Mouse (Mus musculus) mature B cell (primary cell): ENCODE results near the gene Phf24.

Experiments used
- in situ Hi-C: fragments of 300-500 bp; cut with MboI; formaldehyde crosslinking; loops from 2 replicates; pipeline ENCODE4 v1.14.3; 2019

The Phf24 gene

DNA sequence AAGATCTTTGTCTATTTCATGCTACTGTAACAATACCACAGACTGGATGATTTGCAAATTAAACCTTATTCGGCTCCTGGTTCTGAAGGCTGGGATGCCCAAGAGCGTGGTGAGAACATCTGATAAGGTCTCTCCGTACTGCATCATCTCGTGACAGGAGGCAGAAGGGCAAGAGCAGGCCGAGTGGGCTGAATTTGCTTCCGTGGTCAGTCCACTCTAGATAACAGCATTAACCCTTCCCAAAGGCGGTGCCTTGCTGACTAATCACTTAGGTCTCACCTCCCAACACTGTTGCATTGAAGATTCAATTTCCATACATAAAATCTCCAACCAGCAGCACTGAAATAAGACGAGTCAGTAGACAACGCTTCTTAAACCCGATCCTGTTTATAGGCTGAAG lies 3.1 kb upstream of the Phf24 start:
- in situ Hi-C loops: no loop called here

GRCm38 (mm10) chr4:42915311-42915710 lies 1.1 kb upstream of the Phf24 start:
- in situ Hi-C loops: no loop called here

GRCm38 (mm10) chr4:42915966-42916365 lies 494 bp upstream of the Phf24 start:
- in situ Hi-C loops: no loop called here

- in situ Hi-C loops: no loop called here
These were observed 928 bp downstream of the Phf24 start for GRCm38 (mm10) chr4:42917402-42917774.

GRCm38 (mm10) chr4:42920726-42921125 lies 4.3 kb downstream of the Phf24 start:
- in situ Hi-C loops: no loop called here

DNA sequence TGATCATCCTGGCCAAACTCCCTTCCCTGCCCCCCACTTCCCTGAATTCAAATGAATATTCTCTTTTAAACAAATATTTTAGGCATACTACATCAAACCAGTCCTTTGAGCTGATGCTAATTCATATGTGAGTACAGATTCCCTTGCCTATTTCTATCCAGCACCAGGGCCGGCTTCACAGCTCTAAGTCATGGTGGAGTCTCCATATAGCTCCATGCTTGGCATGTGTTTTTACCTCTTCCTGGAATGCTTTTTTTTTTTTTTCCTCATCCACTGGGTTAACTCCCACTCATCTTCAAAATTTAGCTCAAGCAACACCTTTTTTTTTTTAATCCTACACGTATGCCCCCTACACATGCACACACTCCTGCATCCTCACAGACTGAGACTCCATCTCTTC lies 5.1 kb downstream of the Phf24 start:
- in situ Hi-C loops: no loop called here

- in situ Hi-C loops: no loop called here
These were observed 5.6 kb downstream of the Phf24 start for GRCm38 (mm10) chr4:42922056-42922455.

GRCm38 (mm10) chr4:42922461-42922860 lies 6.0 kb downstream of the Phf24 start:
- in situ Hi-C loops: no loop called here

DNA sequence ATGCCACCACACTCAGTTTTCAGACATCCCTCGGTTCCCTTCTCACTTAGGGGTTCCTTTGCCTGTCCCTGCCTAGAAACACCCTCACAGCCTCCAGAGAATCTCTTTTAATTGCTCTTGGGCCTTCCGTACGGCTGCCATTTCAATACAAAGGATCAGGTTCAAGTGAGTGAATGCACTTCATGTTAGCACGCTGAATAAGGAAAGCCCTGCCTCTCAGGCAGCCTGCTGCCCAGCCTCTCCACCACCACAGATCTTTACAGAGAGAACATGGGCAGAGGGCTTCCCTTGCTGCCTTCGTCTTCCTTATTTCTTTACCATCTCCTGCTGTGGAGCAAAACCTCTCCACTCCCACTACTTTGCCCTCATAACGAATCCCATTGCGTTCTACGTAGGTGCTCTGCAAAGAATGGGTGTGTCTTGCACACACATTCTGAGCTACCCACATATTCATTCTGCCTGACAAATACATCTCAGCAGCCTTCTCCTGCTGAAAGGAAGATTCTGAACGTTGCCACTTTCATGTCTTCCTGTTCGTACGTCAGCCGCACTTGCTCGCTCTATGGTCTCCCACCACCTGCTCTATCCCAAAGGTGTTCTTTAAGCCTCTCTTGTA lies 7.7 kb downstream of the Phf24 start:
- in situ Hi-C loops: no loop called here

GRCm38 (mm10) chr4:42928209-42928608 lies 11.7 kb downstream of the Phf24 start:
- in situ Hi-C loops: no loop called here

DNA sequence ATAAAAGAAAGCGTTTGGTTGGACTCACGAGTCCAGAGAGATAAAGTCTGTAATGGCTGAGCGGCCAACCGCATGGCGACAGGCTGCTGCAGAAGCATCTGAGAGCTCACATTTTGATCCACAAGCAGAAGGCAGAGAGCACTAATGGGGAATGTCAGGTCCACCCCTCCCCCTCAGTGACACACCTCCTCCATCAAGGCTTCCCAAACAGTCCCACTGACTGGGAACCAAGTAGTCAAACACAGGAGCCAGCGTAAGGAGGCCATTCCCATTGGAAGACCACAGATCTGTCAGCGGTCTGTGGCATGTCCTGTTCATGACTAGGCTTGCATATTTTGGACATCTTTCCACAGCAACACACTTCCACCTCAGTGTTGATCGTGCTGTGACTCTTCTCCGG lies 12.5 kb downstream of the Phf24 start:
- in situ Hi-C loops: no loop called here

GRCm38 (mm10) chr4:42932229-42932969 lies 15.9 kb downstream of the Phf24 start:
- in situ Hi-C loops: no loop called here

- in situ Hi-C loops: no loop called here
These were observed 17.2 kb downstream of the Phf24 start for GRCm38 (mm10) chr4:42933630-42934029.

DNA sequence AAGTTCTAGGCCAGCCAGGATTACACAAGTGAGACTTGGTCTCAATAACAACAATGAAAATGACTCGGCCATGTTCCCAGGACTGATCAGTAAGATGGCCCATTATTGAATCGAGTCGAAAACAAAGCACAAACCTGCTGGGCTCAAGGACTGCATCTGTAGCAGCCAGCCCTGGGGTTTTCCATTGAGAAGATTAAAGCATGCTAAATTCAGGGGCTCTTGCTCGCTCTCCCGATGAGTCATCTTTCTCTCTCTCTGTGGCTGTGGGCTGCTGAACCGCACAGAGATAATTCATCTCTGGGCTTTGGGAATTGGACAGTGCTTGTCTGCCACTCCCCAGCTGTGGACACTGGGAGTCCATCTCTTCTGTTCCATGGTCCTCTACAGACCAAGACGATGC lies 24.9 kb downstream of the Phf24 start:
- in situ Hi-C loops: no loop called here

DNA sequence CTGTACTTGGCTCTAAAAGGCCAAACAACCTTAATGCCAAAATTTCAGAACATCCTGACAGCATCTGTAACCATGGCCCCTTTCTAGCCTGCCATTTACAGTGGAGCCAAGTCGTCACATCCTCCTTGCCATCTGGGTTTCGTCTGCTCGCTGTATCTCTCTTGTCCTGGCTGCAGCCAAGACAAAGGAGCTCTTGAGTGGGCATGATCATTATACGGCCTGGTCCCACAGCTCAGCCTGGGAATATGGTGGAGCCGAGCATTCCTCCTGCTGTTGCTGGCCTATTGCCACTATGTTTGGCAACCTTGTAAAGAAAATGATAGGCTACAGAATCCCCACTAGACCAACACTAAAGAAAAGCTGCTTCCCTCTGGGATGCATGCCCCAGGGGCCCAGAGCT lies 26.9 kb downstream of the Phf24 start:
- in situ Hi-C loops: no loop called here

GRCm38 (mm10) chr4:42944185-42944584 lies 27.7 kb downstream of the Phf24 start:
- in situ Hi-C loops: no loop called here

- in situ Hi-C loops: no loop called here
These were observed 28.6 kb downstream of the Phf24 start for GRCm38 (mm10) chr4:42945043-42945442.

DNA sequence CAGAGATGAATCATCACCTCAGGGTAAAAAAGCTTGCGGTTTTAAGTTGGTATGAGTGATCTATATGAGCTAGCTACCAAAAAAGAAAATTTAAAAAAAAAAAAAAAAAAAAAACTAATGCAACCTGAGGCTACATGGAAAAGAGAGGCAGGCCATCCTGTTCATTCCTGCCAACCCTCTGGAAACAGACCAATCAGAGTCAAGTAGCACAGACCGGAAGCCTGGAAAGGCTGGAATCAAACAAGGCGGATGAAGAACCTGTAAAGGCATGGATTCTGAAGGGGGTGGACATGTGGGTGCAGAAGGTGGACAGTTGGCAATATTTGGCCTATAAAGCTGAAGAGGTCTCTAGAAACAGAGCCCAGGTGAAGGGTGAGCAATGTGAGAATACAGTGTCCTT lies 29.0 kb downstream of the Phf24 start:
- in situ Hi-C loops: no loop called here

DNA sequence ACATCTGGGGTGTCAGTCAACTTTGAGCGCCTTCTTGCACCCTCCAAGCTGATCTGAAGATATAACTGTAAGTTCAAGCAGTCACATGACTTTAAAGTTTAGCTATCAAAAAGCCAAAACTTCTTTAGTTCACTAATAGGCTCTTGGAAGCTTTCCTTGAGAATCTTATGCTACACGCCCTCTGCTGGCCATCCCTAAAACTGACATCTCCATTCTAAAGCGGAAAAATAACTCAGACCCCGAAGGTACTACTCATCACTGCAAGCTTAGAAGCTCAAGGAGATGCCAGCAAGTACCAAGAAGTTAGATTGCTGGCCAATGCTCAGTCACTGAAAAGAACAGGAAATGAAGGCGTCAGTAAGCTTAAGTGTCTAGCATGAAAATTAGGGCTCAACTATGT lies 29.5 kb downstream of the Phf24 start:
- in situ Hi-C loops: no loop called here

DNA sequence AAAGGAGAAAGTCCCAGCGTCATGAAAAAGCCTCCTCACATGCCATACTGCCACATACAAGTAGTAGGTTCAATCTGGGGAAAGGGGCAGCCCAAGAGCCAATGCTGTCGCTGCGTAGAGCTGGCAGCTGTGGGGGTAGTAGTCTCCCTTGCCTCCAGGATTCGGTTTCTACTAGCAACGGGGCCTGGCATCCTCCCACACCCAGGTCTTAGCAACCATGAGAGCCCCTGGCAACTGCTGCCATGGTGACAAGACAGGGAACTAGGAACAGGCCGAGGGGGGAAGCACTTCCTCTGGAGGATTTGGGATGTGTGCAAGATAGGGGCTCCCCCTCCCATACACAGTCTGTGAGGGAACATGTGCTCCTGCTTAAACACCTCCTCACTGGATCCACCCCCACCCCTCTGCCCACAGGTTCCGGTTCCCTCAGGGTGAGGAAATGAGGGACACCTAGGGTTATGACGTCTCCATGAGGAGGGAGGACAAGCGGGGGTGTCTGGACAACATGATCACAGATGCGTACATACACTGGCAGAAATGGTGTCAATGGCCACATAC lies 30.4 kb downstream of the Phf24 start:
- in situ Hi-C loops: no loop called here

- in situ Hi-C loops: no loop called here
These were observed 32.1 kb downstream of the Phf24 start for GRCm38 (mm10) chr4:42948527-42948926.

DNA sequence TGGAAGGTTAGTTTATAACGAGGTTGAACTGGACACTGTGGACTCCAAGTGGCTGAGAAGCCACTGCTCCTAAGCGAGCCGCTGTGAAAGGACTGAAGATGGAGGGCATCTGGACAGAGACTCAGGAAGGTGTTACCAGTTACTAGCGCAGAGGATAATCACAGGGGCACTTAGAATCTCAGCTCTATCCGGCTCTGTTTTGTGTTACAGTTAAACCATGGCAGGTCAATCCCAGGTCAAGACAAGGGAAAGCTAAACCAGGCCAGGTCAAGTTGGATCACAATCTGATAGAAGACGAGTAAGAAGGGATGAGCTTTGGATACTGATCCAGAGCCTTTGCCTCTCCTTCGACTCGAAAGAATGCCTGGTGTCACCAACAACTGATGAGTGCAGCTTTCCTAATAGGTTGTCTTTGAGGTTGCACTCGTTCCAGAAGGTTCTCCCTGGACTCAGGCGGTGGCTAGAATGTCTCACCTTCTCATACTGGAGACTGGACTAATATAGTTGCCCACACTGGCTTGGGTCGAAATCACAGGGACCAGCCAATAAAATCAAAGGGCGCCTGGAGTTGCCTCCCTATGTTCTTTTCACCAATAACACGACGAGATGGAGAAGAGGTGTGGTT lies 32.7 kb downstream of the Phf24 start:
- in situ Hi-C loops: no loop called here

- in situ Hi-C loops: no loop called here
These were observed 33.2 kb downstream of the Phf24 start, which contains the start of gene Dnajb5 for GRCm38 (mm10) chr4:42949676-42950051. Dnajb5 (plus strand) TSS chr4:42949814.
